Mouse (Mus musculus) liver, adult 2 months (tissue): ENCODE data around the gene Tbc1d30. TPM values are rescaled to one million over a fixed set of nuclear protein-coding genes. Genes with fewer than 3 reads are reported as not detected.

Experiments
- DNase-seq: peaks from one replicate; pipeline ENCODE4 v3.0.0-alpha.2; 2011; ENCODE audit warnings: low read depth, low spot score; ENCODE audit errors: extremely low read depth
- H3K27ac ChIP-seq: fragments of 200-500 bp; replicated peaks from 2 replicates; pipeline ENCODE4 v1.5.1; 2012; ENCODE audit warnings: low read depth, mild to moderate bottlenecking, control low read depth, inconsistent platforms, low read length; ENCODE audit not compliant: insufficient read depth
- H3K27me3 ChIP-seq: fragments of 200-500 bp; 2 replicates; pipeline ENCODE4 v1.6.1; 2012; ENCODE audit warnings: mild to moderate bottlenecking, moderate library complexity, low read length, inconsistent platforms; ENCODE audit not compliant: control insufficient read depth, insufficient read depth
- H3K36me3 ChIP-seq: fragments of 200-500 bp; 2 replicates; pipeline ENCODE4 v1.6.1; 2012; ENCODE audit warnings: low read length, inconsistent platforms; ENCODE audit not compliant: control insufficient read depth, insufficient read depth
- H3K4me1 ChIP-seq: fragments of 200-500 bp; 2 replicates; pipeline ENCODE4 v1.6.1; 2011; ENCODE audit warnings: low read length; ENCODE audit not compliant: control insufficient read depth, insufficient read depth
- H3K4me3 ChIP-seq: fragments of 200-500 bp; 2 replicates; pipeline ENCODE4 v1.5.1; 2011; ENCODE audit warnings: low read depth, mild to moderate bottlenecking, control low read depth, low read length, moderate library complexity; ENCODE audit not compliant: insufficient read depth
- H3K79me2 ChIP-seq: fragments of 200-500 bp; 2 replicates; pipeline ENCODE4 v1.6.1; 2012; ENCODE audit warnings: inconsistent platforms, mild to moderate bottlenecking, low read length, moderate library complexity; ENCODE audit not compliant: control insufficient read depth, insufficient read depth
- H3K9ac ChIP-seq: fragments of 200-500 bp; 2 replicates; pipeline ENCODE4 v1.6.1; 2012; ENCODE audit warnings: low read depth, mild to moderate bottlenecking, control low read depth, inconsistent platforms, low read length
- CTCF ChIP-seq: fragments of 200-500 bp; IDR thresholded peaks from 2 replicates; pipeline ENCODE4 v1.5.1; 2011; ENCODE audit warnings: low read depth, low read length, control low read depth
- POLR2A ChIP-seq: fragments of 200-500 bp; IDR thresholded peaks from 2 replicates; pipeline ENCODE4 v1.6.1; 2011; ENCODE audit warnings: low read length, control low read depth; ENCODE audit not compliant: insufficient read depth; ENCODE audit errors: extremely low read depth
- WGBS: fragments of 180-500 bp; shearing (Covaris S2); methylation state at CpG from one replicate; pipeline ENCODE4 v1.1.7; 2018; 5-methylcytosine and 5-hydroxymethylcytosine counted together
- polyA plus RNA-seq: library from polyadenylated mRNA; depleted of rRNA; stranded (reverse); fragments of >200 nt; gene quantifications from 2 replicates; pipeline ENCODE4 v1.2.3, GENCODE M21; 2012
- total RNA-seq: library from RNA; depleted of rRNA; stranded (reverse); fragments of >200 nt; gene quantifications from 2 replicates; pipeline ENCODE4 v1.2.3, GENCODE M21; 2014

Gene Tbc1d30
- total and polyA plus RNA-seq, 2 experiments: 2.6 to 8.4 TPM

- Histone ChIP-seq H3K27me3 (no peaks in the 10 kb centered on the region), H3K27ac (no peak overlapping the region), H3K9ac (no peak overlapping the region), H3K36me3 (peaks cover 4% of the 10 kb centered on the region; the same call in 1 of the 2 replicates), H3K79me2 (no peaks in the 10 kb centered on the region), H3K4me1 (peaks cover 7% of the 10 kb centered on the region), H3K4me3 (no peak overlapping the region)
- peak; percentile 33 for DNase-seq
- TF ChIP-seq POLR2A (no peak), CTCF (no peak)
- 84% methylated on average over 16 of the region's 16 CpGs for WGBS
These were observed 56.6 kb downstream of the Tbc1d30 start for GRCm38 (mm10) chr10:121294471-121294870.

- H3K4me3 ChIP-seq: no peak overlapping the region
- peaks cover 7% of the 10 kb centered on the region for H3K4me1 ChIP-seq
- peaks cover 4% of the 10 kb centered on the region; the same call in 1 of the 2 replicates for H3K36me3 ChIP-seq
- no peaks in the 10 kb centered on the region for H3K79me2 ChIP-seq
- no peaks in the 10 kb centered on the region for H3K27me3 ChIP-seq
- no peak for TF ChIP-seq CTCF
- TF ChIP-seq POLR2A: no peak
- DNase-seq: no peak
- WGBS: 86% methylated on average over 8 of the region's 8 CpGs
- no peak overlapping the region for H3K27ac ChIP-seq
- no peak overlapping the region for H3K9ac ChIP-seq
These were observed 57.2 kb downstream of the Tbc1d30 start for GRCm38 (mm10) chr10:121293829-121294228.

GRCm38 (mm10) chr10:121291272-121291917 is 59.7 kb downstream of the Tbc1d30 start:
- H3K4me1 ChIP-seq: peaks cover 4% of the 10 kb centered on the region
- TF ChIP-seq CTCF: no peak
- no peak for TF ChIP-seq POLR2A
- no peak overlapping the region for H3K27ac ChIP-seq
- DNase-seq: no peak
- no peaks in the 10 kb centered on the region for H3K27me3 ChIP-seq
- H3K9ac ChIP-seq: no peak overlapping the region
- no peaks in the 10 kb centered on the region for H3K79me2 ChIP-seq
- WGBS: 92% methylated on average over 10 of the region's 10 CpGs
- H3K36me3 ChIP-seq: peaks cover 4% of the 10 kb centered on the region; the same call in 1 of the 2 replicates
- H3K4me3 ChIP-seq: no peak overlapping the region

- DNase-seq: no peak
- H3K4me3 ChIP-seq: no peak overlapping the region
- TF ChIP-seq POLR2A (no peak), CTCF (no peak)
- WGBS: 90% methylated on average over 20 of the region's 20 CpGs
- H3K27me3 ChIP-seq: no peaks in the 10 kb centered on the region
- peaks cover 4% of the 10 kb centered on the region; the same call in 1 of the 2 replicates for H3K36me3 ChIP-seq
- no peak overlapping the region for H3K9ac ChIP-seq
- peaks cover under 1% of the 10 kb centered on the region for H3K4me1 ChIP-seq
- H3K79me2 ChIP-seq: no peaks in the 10 kb centered on the region
- no peak overlapping the region for H3K27ac ChIP-seq
These were observed 60.4 kb downstream of the Tbc1d30 start for GRCm38 (mm10) chr10:121290682-121291078.

GRCm38 (mm10) chr10:121289970-121290681 is 61.0 kb downstream of the Tbc1d30 start:
- Histone ChIP-seq H3K27me3 (no peaks in the 10 kb centered on the region), H3K4me1 (no peaks in the 10 kb centered on the region), H3K36me3 (peaks cover 4% of the 10 kb centered on the region; the same call in 1 of the 2 replicates), H3K4me3 (no peak overlapping the region), H3K79me2 (no peaks in the 10 kb centered on the region), H3K9ac (no peak overlapping the region), H3K27ac (no peak overlapping the region)
- TF ChIP-seq CTCF (peak; percentile 29; the same call in 1 of the 2 replicates), POLR2A (no peak)
- peak; percentile 29 for DNase-seq
- 57% methylated on average over 4 of the region's 4 CpGs for WGBS

- H3K4me1 ChIP-seq: no peaks in the 10 kb centered on the region
- 93% methylated on average over 6 of the region's 6 CpGs for WGBS
- peaks cover 9% of the 10 kb centered on the region; the same call in 1 of the 2 replicates for H3K36me3 ChIP-seq
- no peaks in the 10 kb centered on the region for H3K27me3 ChIP-seq
- no peak for DNase-seq
- no peak overlapping the region for H3K4me3 ChIP-seq
- no peak overlapping the region for H3K27ac ChIP-seq
- H3K79me2 ChIP-seq: no peaks in the 10 kb centered on the region
- TF ChIP-seq POLR2A: no peak
- TF ChIP-seq CTCF: no peak
- H3K9ac ChIP-seq: no peak overlapping the region
These were observed 68.2 kb downstream of the Tbc1d30 start for GRCm38 (mm10) chr10:121282926-121283325.
